Mouse (Mus musculus): ENCODE measurements around the gene Ifi35.
A peak's percentile ranks its signal among the peaks of the same experiment; 100 is the strongest.
"Not testable (repeated sequence)": the region's sequence is repeated elsewhere in the genome, so short reads cannot be mapped to it uniquely, and the experiment has no call there.

Gene Ifi35

DNA sequence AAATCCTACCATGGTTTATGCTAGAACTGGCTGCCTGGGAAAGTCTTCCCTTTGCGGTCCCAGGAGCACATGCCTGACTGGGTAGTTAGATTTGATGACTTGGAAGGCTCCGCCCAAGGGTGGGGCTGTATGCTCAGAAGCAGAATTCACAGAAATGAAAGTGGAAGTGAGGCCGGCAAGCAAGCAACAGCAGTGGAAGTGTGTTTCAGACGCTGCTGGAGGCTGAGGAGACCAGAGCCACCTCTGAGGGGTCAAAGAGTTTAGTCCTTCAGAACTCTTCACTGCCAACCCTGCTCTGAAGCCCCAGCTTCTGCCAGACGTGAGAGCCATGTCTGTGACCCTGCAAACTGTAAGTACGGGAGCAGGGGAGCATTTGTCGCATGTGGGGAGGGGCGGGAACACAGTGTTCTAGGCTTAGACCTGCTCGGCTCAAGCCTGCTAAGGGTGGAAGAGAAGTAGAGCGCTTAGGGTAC, at the start of gene Ifi35:
Ifi35 (plus strand) TSS at position 134 of the 473 bp plus-strand sequence.
- peak; percentile 83 for DNase-seq (ENCODE audit: low spot score)

DNA sequence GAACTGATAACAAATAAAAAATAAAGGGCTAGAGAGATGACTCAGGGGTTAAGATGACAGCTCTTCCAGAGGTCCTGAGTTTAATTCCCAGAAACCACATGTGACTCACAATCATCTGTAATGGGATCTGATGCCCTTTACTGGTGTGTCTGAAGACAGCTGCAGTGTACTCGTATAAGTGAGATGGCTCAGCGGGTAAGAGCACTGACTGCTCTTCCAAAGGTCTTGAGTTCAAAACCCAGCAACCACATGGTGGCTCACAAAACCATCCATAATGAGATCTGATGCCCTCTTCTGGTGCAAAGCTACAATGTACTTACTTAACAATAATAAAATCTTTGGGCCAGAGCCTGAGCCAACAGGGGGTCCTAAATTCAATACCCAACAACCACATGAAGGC, 32.9 kb upstream of the Ifi35 start:
- DNase-seq (ENCODE audit: low spot score), result no peak

DNA sequence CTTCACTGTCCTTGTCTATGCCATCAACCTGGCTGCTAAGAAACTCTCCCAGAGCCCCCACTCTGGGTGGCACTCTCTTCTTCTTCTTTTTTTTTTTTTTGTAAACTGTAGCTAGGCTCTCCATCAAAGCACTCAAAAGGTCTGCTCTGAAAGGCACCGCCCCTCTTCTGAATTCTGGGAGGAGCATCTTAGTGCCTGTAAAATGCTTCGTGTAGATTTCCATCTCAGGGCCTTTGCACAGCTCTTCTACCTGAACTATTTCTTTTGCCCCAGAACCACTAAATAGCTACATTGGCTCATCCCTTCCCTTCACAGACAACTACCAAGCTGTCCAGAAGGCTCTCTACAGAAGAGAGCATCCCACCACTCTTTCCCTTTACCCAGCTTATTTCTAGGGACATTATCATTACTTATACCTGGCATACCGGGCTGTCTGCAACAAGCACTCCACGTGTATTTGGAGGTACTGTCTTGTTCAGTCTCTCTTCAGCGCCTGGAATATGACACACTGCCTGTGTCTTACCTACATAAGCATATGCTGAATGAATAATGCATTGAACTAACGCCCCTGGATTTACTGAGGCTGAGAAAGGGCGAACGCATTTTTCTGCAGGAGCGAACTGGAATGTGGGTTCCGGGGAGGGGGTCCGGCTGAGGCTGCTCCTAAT, 31.6 kb upstream of the Ifi35 start:
- no peak for DNase-seq (ENCODE audit: low spot score)

GRCm38 (mm10) chr11:101417101-101417855, 30.9 kb upstream of the Ifi35 start, which contains the start of gene Aarsd1:
Aarsd1 (minus strand) TSS chr11:101417615.
- DNase-seq (ENCODE audit: low spot score), result peak; percentile 86

DNA sequence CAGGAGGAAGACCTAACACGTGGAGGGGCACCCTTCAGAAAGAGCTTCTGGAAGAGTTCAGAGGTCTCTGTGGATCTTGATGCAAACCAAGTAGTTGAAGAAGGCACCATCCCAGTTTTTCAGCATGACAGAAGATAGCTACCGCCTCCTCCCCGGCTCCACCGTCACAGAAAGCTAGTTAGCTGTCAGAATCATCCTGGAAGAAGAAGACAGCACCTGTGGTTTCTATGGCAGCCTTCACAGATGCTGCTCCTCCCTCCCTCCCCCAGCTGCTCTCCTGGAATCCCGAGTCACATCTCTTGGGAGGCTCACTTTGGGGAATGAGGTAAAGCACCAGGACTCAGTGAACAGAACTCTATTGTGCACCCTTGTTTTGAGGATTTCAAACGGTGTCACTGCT, 29.2 kb upstream of the Ifi35 start:
- no peak for DNase-seq (ENCODE audit: low spot score)

DNA sequence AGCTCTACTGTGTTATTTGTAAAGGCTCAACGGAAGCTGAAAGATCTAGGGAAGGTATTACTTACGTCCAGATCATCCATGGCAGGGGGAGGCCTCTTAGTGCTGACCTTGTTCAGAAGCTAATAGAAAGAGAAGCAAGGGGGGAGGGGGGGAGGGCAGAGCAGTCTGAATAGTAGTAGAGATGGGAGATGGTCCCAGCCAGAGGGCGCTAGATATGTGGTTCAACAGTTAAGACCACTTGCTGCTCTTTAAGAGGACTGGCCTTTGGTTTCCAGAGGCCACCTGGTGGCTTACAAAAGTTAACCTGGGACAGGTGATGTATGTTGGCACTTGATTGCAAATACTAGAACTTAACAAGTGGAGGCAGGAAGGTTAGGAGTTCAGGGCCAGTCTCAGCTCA, 28.6 kb upstream of the Ifi35 start:
- DNase-seq (ENCODE audit: low spot score), result peak; percentile 36

DNA sequence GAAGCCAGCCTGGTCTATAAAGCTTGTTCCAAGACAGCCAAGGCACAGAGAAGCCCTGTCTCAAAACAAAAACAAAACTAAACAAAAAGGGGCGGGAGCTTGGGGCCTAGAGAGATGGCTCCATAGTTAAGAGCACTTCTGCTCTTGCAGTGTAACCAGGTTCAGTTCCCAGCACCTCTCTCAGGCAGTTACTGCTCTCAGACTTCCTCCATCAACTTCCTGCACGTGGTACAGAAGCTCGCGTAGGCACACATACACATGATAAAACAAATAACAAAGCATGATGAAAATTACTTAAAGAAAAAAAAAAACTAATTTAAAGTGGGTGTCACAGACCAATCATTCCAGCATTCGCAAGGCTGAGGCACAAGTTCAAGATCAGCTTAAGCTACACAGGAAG, 28.1 kb upstream of the Ifi35 start:
- DNase-seq (ENCODE audit: low spot score), result no peak

DNA sequence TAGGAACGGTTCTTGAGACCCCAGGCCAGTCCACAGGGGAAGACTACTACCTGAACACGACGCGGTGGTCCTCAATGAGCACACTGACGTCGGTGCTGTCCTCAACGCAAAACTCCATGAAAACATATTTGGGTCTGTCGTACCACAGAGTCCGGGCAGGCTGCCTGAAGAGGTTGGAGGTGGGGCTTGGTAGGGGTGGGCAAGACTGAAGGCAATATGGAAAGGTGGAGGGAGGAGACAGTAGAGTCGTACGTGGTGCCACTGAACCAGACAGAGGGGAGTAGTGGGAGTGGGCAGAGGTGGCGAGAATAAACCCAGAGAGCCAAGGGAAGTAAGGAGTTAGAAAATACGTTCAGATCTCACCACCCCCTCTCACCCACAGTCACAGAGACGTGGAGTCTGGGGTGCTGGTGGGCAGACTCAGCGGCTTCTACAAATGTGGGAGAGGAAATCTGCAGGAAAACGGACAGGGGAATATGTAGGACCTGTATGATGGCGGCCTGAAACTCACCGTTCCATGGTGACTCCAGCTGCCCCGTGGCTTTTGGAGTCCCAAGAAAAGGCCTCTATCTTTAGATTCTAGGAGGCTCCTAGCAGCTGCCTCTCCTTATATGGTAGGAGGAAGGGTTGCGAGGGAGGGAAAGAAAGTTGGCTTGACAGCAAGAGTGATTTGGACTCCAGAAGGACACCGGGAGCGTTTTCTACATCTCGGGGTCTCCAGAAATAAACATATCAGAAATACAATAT, 23.9 kb upstream of the Ifi35 start, which contains the start of gene Gm27029:
Gm27029 (minus strand) TSS at position 692 of the 747 bp plus-strand sequence.
- no peak for DNase-seq (ENCODE audit: low spot score)

DNA sequence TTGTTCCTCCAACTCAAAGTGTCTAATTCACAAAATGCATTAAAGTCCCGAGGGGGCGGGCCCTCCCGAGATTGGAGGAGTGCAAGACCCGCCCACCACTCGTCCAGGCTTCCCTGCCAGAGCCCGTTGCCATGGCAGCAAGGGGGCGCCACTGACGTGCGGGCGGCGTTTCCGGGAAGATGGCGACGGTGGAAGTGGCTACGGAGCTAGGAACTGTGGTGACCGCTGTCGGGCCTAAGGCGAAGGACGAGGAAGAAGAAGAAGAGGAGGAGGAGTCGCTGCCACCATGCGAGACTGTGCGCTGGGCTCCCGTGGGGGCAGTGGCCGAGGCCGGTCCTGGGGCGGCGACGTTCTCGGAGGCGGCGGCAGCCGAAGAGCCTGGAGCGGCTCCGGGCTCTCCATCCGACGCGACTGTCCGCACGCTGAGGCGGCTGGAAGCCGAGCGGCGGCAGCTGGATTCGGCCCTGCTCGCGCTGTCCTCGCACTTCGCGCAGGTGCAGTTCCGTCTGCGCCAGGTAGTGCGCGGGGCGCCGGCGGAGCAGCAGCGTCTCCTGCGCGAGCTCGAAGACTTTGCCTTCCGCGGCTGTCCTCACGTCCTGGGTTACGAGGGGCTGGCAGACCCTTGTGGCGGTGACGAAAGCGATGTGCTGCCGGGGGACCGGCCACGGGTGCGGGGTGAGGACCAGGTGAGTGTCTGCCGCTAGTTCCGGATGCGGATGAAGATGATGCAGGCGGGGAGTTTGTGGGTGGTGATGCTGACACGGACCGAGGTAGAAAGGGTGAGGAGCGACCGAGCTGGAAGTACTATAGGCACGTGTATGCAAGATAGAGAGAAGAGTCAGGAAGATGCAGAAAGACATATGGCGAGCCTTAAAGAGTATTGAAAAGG, 23.0 kb upstream of the Ifi35 start, which contains the start of the genes Rundc1 and Ptges3l:
Rundc1 (plus strand) TSS at position 161 of the 889 bp plus-strand sequence.
Ptges3l (minus strand) TSS at position 409 of the 889 bp plus-strand sequence.
- DNase-seq (ENCODE audit: low spot score), result peak; percentile 95

- no peak for DNase-seq (ENCODE audit: low spot score)
Observed at GRCm38 (mm10) chr11:101426165-101426564, 22.0 kb upstream of the Ifi35 start.

DNA sequence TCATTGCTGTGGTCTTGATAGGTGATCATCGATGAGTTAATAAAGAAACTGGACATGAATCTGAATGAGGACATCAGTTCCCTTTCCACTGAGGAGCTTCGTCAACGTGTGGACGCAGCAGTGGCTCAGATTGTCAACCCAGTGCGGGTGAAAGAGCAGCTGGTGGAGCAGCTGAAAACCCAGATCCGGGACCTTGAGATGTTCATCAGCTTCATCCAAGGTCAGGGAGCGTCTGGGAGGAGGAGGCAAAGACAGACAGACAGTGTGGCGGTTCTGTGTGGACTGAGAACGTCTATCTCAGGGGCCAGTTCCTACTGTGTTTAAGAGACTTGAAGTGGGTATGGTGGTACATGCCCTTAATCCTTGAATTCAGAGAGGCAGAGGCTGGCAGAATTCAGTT, 16.9 kb upstream of the Ifi35 start:
- DNase-seq (ENCODE audit: low spot score), result no peak

DNA sequence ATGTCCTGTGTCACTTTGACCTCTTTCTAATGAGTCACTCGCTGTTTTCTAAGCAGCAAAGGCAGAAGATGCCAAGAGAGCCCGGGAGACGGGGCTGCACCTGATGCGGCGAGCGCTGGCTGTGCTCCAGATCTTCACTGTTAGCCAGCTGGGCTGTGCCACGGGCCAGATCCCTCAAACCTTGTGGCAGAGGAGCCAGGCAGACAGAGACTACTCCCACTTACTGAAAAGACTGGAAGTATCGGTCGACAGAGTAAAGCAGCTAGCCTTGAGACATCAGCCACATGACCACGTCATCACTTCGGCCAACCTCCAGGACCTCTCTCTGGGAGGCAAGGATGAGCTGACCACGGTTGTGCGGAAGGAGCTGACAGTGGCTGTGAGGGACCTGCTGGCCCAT, 14.8 kb upstream of the Ifi35 start:
- DNase-seq (ENCODE audit: low spot score), result no peak

DNA sequence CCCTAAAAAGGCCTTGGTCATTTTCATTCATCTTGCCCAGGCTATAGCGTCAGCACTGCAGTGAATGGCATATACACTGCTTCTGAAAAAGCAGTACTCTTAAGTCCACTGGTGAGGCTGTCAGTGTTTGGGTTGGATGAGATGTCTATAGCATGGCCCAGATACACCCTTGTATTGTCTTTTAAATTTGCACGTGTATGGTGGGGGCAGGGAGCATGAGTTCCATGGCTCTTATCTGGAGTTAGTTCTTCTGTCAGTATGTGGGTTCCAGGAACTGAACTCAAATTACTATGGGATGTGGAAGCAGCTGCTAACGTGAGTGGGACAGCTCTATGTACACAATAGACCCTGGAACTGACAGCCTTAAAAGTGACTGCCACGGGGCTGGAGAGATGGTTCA, 12.4 kb upstream of the Ifi35 start:
- DNase-seq (ENCODE audit: low spot score), result no peak

- no peak for DNase-seq (ENCODE audit: low spot score)
Observed at GRCm38 (mm10) chr11:101436916-101437315, 11.3 kb upstream of the Ifi35 start.

DNA sequence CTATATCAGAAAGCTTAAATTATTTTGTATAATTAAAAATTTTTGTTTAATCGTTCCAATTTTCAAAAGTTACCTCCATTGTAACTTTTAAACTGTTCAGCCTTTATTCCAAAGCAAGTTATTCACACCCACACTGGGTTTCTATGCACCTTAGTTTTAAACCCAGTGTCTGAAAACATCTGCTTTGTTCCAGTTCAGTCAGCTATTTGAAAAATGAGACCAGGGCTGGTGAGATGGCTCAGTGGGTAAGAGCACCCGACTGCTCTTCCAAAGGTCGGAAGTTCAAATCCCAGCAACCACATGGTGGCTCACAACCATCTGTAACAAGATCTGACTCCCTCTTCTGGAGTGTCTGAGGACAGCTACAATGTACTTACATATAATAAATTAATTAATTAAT, 10.2 kb upstream of the Ifi35 start:
- DNase-seq (ENCODE audit: low spot score), result not testable (repeated sequence)

GRCm38 (mm10) chr11:101441450-101442126, 6.6 kb upstream of the Ifi35 start:
- not testable (repeated sequence) for DNase-seq (ENCODE audit: low spot score)

- DNase-seq (ENCODE audit: low spot score), result peak; percentile 100
Observed at GRCm38 (mm10) chr11:101442127-101442693, 6.0 kb upstream of the Ifi35 start, which contains the start of gene Rpl27. Rpl27 (plus strand) TSS chr11:101442298.

GRCm38 (mm10) chr11:101442760-101443159, 5.4 kb upstream of the Ifi35 start:
- DNase-seq (ENCODE audit: low spot score), result no peak

DNA sequence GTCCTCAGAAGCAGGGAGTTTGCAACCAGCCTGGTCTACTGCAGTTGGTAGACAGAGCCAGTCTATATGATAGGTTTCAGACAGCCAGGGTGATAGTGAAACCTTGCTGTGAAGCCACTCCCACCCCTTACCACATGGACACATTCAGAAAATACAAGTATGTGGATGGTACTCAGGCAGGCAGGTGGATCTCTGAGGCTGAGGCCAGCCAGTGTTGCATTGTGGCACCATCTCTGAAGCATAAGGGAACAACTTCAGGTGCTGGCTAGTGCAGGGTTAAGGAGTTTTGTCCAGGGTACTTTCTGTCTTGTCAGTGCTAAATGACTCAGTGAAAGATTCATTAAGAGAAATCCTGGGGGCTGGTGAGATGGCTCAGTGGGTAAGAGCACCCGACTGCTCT, 1.9 kb upstream of the Ifi35 start:
- no peak for DNase-seq (ENCODE audit: low spot score)

GRCm38 (mm10) chr11:101446860-101447259, 1.3 kb upstream of the Ifi35 start:
- not testable (repeated sequence) for DNase-seq (ENCODE audit: low spot score)
